Mouse (Mus musculus) heart, adult 2 months (tissue): ENCODE results near the gene A2ml1. TPM values are rescaled to one million over a fixed set of nuclear protein-coding genes. Genes with fewer than 3 reads are reported as not detected.

Experiments
- DNase-seq, 2 experiments: peaks; one replicate each; pipeline ENCODE4 v3.0.0; 2021
- H3K27ac ChIP-seq: fragments of 200-600 bp; 2 replicates; pipeline ENCODE4 v1.8.1; 2022
- H3K27me3 ChIP-seq: fragments of 200-500 bp; 2 replicates; pipeline ENCODE4 v1.6.1; 2012; ENCODE audit warnings: mild to moderate bottlenecking, low read length, inconsistent platforms, mixed read lengths; ENCODE audit not compliant: control insufficient read depth, insufficient read depth
- H3K36me3 ChIP-seq: fragments of 200-500 bp; 2 replicates; pipeline ENCODE4 v1.6.1; 2012; ENCODE audit warnings: low read length, inconsistent platforms; ENCODE audit not compliant: control insufficient read depth, insufficient read depth
- H3K4me1 ChIP-seq: fragments of 200-500 bp; 2 replicates; pipeline ENCODE4 v1.6.1; 2011; ENCODE audit warnings: low read length; ENCODE audit not compliant: control insufficient read depth, insufficient read depth
- H3K4me3 ChIP-seq: fragments of 200-600 bp; 2 replicates; pipeline ENCODE4 v1.8.1; 2022
- H3K79me2 ChIP-seq: fragments of 200-500 bp; replicated peaks from 2 replicates; pipeline ENCODE4 v1.6.1; 2012; ENCODE audit warnings: mild to moderate bottlenecking, inconsistent platforms, low read length, moderate library complexity, mixed read lengths; ENCODE audit not compliant: control insufficient read depth, insufficient read depth
- H3K9ac ChIP-seq: fragments of 200-500 bp; 2 replicates; pipeline ENCODE4 v1.6.1; 2012; ENCODE audit warnings: low read depth, mild to moderate bottlenecking, control low read depth, inconsistent platforms, low read length, mixed read lengths
- CTCF ChIP-seq: fragments of 200-600 bp; IDR thresholded peaks from 2 replicates; pipeline ENCODE4 v1.8.1; 2022; ENCODE audit warnings: antibody characterized with exemption, mild to moderate bottlenecking, moderate library complexity
- EP300 ChIP-seq: fragments of 200-500 bp; IDR thresholded peaks from 2 replicates; pipeline ENCODE4 v1.6.1; 2011; ENCODE audit warnings: low read depth, low read length, control low read depth; ENCODE audit not compliant: insufficient read depth
- POLR2A ChIP-seq: fragments of 200-500 bp; IDR thresholded peaks from 2 replicates; pipeline ENCODE4 v1.6.1; 2011; ENCODE audit warnings: mild to moderate bottlenecking, low read depth, low read length, control low read depth; ENCODE audit not compliant: insufficient read depth
- WGBS: fragments of 180-500 bp; shearing (Covaris S2); methylation state at CpG from one replicate; pipeline ENCODE4 v1.1.7; 2018; 5-methylcytosine and 5-hydroxymethylcytosine counted together
- intact Hi-C: fragments of 180-260 bp; cut with DNase I; formaldehyde crosslinking; loops from one replicate; pipeline ENCODE4 v1.15.1; 2025
- polyA plus RNA-seq: library from polyadenylated mRNA; depleted of rRNA; stranded (reverse); fragments of >200 nt; gene quantifications from 2 replicates; pipeline ENCODE4 v1.2.3, GENCODE M21; 2012
- total RNA-seq, 2 experiments: library from RNA; stranded (reverse); gene quantifications; 2 replicates each; pipeline ENCODE4 v1.2.3; 2021

Gene A2ml1
- total and polyA plus RNA-seq, 3 experiments, result 1.6 TPM; not detected in 2

GRCm38 (mm10) chr6:128584070-128584660 lies 2.8 kb upstream of the A2ml1 start:
- no peak overlapping the region for H3K9ac ChIP-seq
- H3K79me2 ChIP-seq, result no peaks in the 10 kb centered on the region
- intact Hi-C loops, result no loop called here
- DNase-seq, result no peak
- TF ChIP-seq EP300 (no peak), POLR2A (no peak), CTCF (0 out of 2 replicates have a peak, but pooled peaks have one; percentile 7)
- H3K4me3 ChIP-seq, result no peak overlapping the region
- H3K36me3 ChIP-seq, result no peaks in the 10 kb centered on the region
- WGBS, result 28% methylated on average over 10 of the region's 10 CpGs
- no peak overlapping the region for H3K27ac ChIP-seq
- H3K27me3 ChIP-seq, result no peaks in the 10 kb centered on the region
- no peaks in the 10 kb centered on the region for H3K4me1 ChIP-seq

GRCm38 (mm10) chr6:128577301-128577700 lies 4.1 kb downstream of the A2ml1 start:
- Histone ChIP-seq H3K27ac (no peak overlapping the region), H3K4me1 (no peaks in the 10 kb centered on the region), H3K4me3 (no peak overlapping the region), H3K36me3 (no peaks in the 10 kb centered on the region), H3K27me3 (no peaks in the 10 kb centered on the region), H3K79me2 (no peaks in the 10 kb centered on the region), H3K9ac (no peak overlapping the region)
- intact Hi-C loops, result no loop called here
- TF ChIP-seq EP300, result no peak
- TF ChIP-seq POLR2A, result no peak
- TF ChIP-seq CTCF, result no peak
- DNase-seq, result no peak
- 76% methylated on average over 9 of the region's 9 CpGs for WGBS

GRCm38 (mm10) chr6:128566589-128566988 lies 14.8 kb downstream of the A2ml1 start:
- intact Hi-C loops, result no loop called here
- H3K27me3 ChIP-seq, result no peaks in the 10 kb centered on the region
- WGBS, result 81% methylated on average over 11 of the region's 11 CpGs
- no peaks in the 10 kb centered on the region for H3K79me2 ChIP-seq
- no peak overlapping the region for H3K9ac ChIP-seq
- H3K36me3 ChIP-seq, result no peaks in the 10 kb centered on the region
- no peak for DNase-seq
- TF ChIP-seq EP300, result no peak
- no peak overlapping the region for H3K27ac ChIP-seq
- no peak overlapping the region for H3K4me3 ChIP-seq
- H3K4me1 ChIP-seq, result no peaks in the 10 kb centered on the region

- 76% methylated on average over 7 of the region's 7 CpGs for WGBS
- no peak overlapping the region for H3K4me3 ChIP-seq
- no peaks in the 10 kb centered on the region for H3K79me2 ChIP-seq
- no peak overlapping the region for H3K9ac ChIP-seq
- no peak for DNase-seq
- H3K27me3 ChIP-seq, result no peaks in the 10 kb centered on the region
- H3K4me1 ChIP-seq, result no peaks in the 10 kb centered on the region
- TF ChIP-seq CTCF, result no peak
- TF ChIP-seq POLR2A, result no peak
- TF ChIP-seq EP300, result no peak
- intact Hi-C loops, result no loop called here
- H3K27ac ChIP-seq, result no peak overlapping the region
- H3K36me3 ChIP-seq, result no peaks in the 10 kb centered on the region
These were observed 27.4 kb downstream of the A2ml1 start for GRCm38 (mm10) chr6:128554049-128554448.

GRCm38 (mm10) chr6:128549463-128550452 lies 31.6 kb downstream of the A2ml1 start:
- 73% methylated on average over 15 of the region's 15 CpGs for WGBS
- DNase-seq, result no peak
- no peak overlapping the region for H3K9ac ChIP-seq
- H3K27me3 ChIP-seq, result no peaks in the 10 kb centered on the region
- no peak for TF ChIP-seq EP300
- TF ChIP-seq POLR2A, result no peak
- no peak for TF ChIP-seq CTCF
- no peaks in the 10 kb centered on the region for H3K4me1 ChIP-seq
- intact Hi-C loops, result no loop called here
- H3K79me2 ChIP-seq, result no peaks in the 10 kb centered on the region
- no peaks in the 10 kb centered on the region for H3K36me3 ChIP-seq
- H3K27ac ChIP-seq, result no peak overlapping the region
- H3K4me3 ChIP-seq, result no peak overlapping the region

- intact Hi-C loops, result no loop called here
- Histone ChIP-seq H3K4me1 (no peaks in the 10 kb centered on the region), H3K9ac (no peak overlapping the region), H3K27ac (no peak overlapping the region), H3K4me3 (no peak overlapping the region), H3K27me3 (no peaks in the 10 kb centered on the region), H3K36me3 (no peaks in the 10 kb centered on the region), H3K79me2 (no peaks in the 10 kb centered on the region)
- TF ChIP-seq EP300, result no peak
- no peak for DNase-seq
- 88% methylated on average over 10 of the region's 10 CpGs for WGBS
These were observed 32.9 kb downstream of the A2ml1 start for GRCm38 (mm10) chr6:128548532-128548931.
